Mouse (Mus musculus) lung, embryonic 15.5 days (tissue): ENCODE data around the gene Hsd17b3. TPM values are rescaled to one million over a fixed set of nuclear protein-coding genes. Genes with fewer than 3 reads are reported as not detected.

Source experiments
- ATAC-seq: fragments of 200-750 bp; cut with Nextera tagmentation; 2 replicates; pipeline ENCODE4 v1.8.0; 2017; ENCODE audit warnings: moderate number of reproducible peaks, borderline replicate concordance; ENCODE audit not compliant: low FRiP score, low TSS enrichment; ENCODE audit errors: extremely low read depth
- H3K27ac ChIP-seq: fragments of 300-500 bp; sonication (generic); 2 replicates; pipeline ENCODE4 v1.5.1; 2015; ENCODE audit warnings: moderate library complexity, mild to moderate bottlenecking, inconsistent platforms
- H3K27me3 ChIP-seq: fragments of 300-500 bp; sonication (generic); 2 replicates; pipeline ENCODE4 v1.6.1; 2015; ENCODE audit warnings: inconsistent platforms
- H3K36me3 ChIP-seq: fragments of 300-500 bp; sonication (generic); 2 replicates; pipeline ENCODE4 v1.6.1; 2015; ENCODE audit warnings: inconsistent platforms
- H3K4me1 ChIP-seq: fragments of 300-500 bp; sonication (generic); 2 replicates; pipeline ENCODE4 v1.6.1; 2015; ENCODE audit warnings: inconsistent platforms
- H3K4me2 ChIP-seq: fragments of 300-500 bp; sonication (generic); 2 replicates; pipeline ENCODE4 v1.6.1; 2015; ENCODE audit warnings: inconsistent platforms, mild to moderate bottlenecking, moderate library complexity
- H3K4me3 ChIP-seq: fragments of 300-500 bp; sonication (generic); 2 replicates; pipeline ENCODE4 v1.5.1; 2015; ENCODE audit warnings: mild to moderate bottlenecking, inconsistent platforms
- H3K9ac ChIP-seq: fragments of 300-500 bp; sonication (generic); 2 replicates; pipeline ENCODE4 v1.6.1; 2015; ENCODE audit warnings: inconsistent platforms
- H3K9me3 ChIP-seq: fragments of 300-500 bp; sonication (generic); 2 replicates; pipeline ENCODE4 v1.6.1; 2016; ENCODE audit warnings: inconsistent platforms
- WGBS: fragments of 180-500 bp; shearing (Covaris S2); methylation state at CpG from one replicate; pipeline ENCODE4 v1.1.7; 2015; 5-methylcytosine and 5-hydroxymethylcytosine counted together
- polyA plus RNA-seq: library from polyadenylated mRNA; unstranded; fragments of >200 nt; fragmentation: Nextera tagmentation; extraction: Ambion mirVana; gene quantifications from 2 replicates; pipeline ENCODE4 v1.2.1, GENCODE M21; 2015

Gene Hsd17b3
- polyA plus RNA-seq, 1 experiment from 2014 or later, result not detected

- Histone ChIP-seq H3K9me3 (no peaks in the 10 kb centered on the region), H3K4me2 (no peak overlapping the region), H3K27ac (no peak overlapping the region), H3K9ac (no peak overlapping the region), H3K4me1 (peaks cover 13% of the 10 kb centered on the region; the same call in 1 of the 2 replicates), H3K36me3 (no peaks in the 10 kb centered on the region), H3K4me3 (no peak overlapping the region), H3K27me3 (no peaks in the 10 kb centered on the region)
- 50% methylated on average over 3 of the region's 3 CpGs for WGBS
- no peak for ATAC-seq
These were observed 18.1 kb upstream of the Hsd17b3 start for GRCm38 (mm10) chr13:64107105-64107504.

- Histone ChIP-seq H3K4me2 (no peak overlapping the region), H3K27me3 (no peaks in the 10 kb centered on the region), H3K9me3 (no peaks in the 10 kb centered on the region), H3K4me1 (peaks cover 13% of the 10 kb centered on the region; the same call in 1 of the 2 replicates), H3K27ac (no peak overlapping the region), H3K9ac (no peak overlapping the region), H3K36me3 (no peaks in the 10 kb centered on the region), H3K4me3 (no peak overlapping the region)
- WGBS, result 72% methylated on average over 3 of the region's 3 CpGs
- ATAC-seq, result no peak
These were observed 16.7 kb upstream of the Hsd17b3 start for GRCm38 (mm10) chr13:64105690-64106089.

GRCm38 (mm10) chr13:64100186-64100585 is 11.2 kb upstream of the Hsd17b3 start:
- no peak overlapping the region for H3K9ac ChIP-seq
- no peaks in the 10 kb centered on the region for H3K4me1 ChIP-seq
- H3K4me3 ChIP-seq, result no peak overlapping the region
- H3K36me3 ChIP-seq, result no peaks in the 10 kb centered on the region
- no peak overlapping the region for H3K27ac ChIP-seq
- H3K9me3 ChIP-seq, result no peaks in the 10 kb centered on the region
- ATAC-seq, result no peak
- no peak overlapping the region for H3K4me2 ChIP-seq
- 67% methylated on average over 3 of the region's 3 CpGs for WGBS
- no peaks in the 10 kb centered on the region for H3K27me3 ChIP-seq

- no peak for ATAC-seq
- Histone ChIP-seq H3K9me3 (no peaks in the 10 kb centered on the region), H3K36me3 (no peaks in the 10 kb centered on the region), H3K27ac (no peak overlapping the region), H3K27me3 (no peaks in the 10 kb centered on the region), H3K9ac (no peak overlapping the region), H3K4me1 (no peaks in the 10 kb centered on the region), H3K4me3 (no peak overlapping the region), H3K4me2 (no peak overlapping the region)
- WGBS, result 78% methylated on average over 9 of the region's 9 CpGs
These were observed 10.0 kb upstream of the Hsd17b3 start for GRCm38 (mm10) chr13:64098992-64099391.

GRCm38 (mm10) chr13:64093341-64093740 is 4.3 kb upstream of the Hsd17b3 start:
- no peak overlapping the region for H3K4me2 ChIP-seq
- WGBS, result 0% methylated on average over 1 of the region's 1 CpGs
- no peak overlapping the region for H3K9ac ChIP-seq
- no peaks in the 10 kb centered on the region for H3K9me3 ChIP-seq
- H3K36me3 ChIP-seq, result no peaks in the 10 kb centered on the region
- ATAC-seq, result no peak
- no peak overlapping the region for H3K27ac ChIP-seq
- H3K4me3 ChIP-seq, result no peak overlapping the region
- no peaks in the 10 kb centered on the region for H3K27me3 ChIP-seq
- peaks cover 12% of the 10 kb centered on the region for H3K4me1 ChIP-seq

GRCm38 (mm10) chr13:64092752-64093151 is 3.7 kb upstream of the Hsd17b3 start:
- Histone ChIP-seq H3K4me3 (no peak overlapping the region), H3K9me3 (no peaks in the 10 kb centered on the region), H3K36me3 (no peaks in the 10 kb centered on the region), H3K4me2 (no peak overlapping the region), H3K9ac (no peak overlapping the region), H3K27me3 (no peaks in the 10 kb centered on the region), H3K4me1 (peaks cover 12% of the 10 kb centered on the region), H3K27ac (no peak overlapping the region)
- WGBS, result 47% methylated on average over 6 of the region's 6 CpGs
- no peak; the same call in 1 of the 2 replicates for ATAC-seq

GRCm38 (mm10) chr13:64092141-64092540 is 3.1 kb upstream of the Hsd17b3 start:
- 74% methylated on average over 3 of the region's 3 CpGs for WGBS
- peaks cover 12% of the 10 kb centered on the region for H3K4me1 ChIP-seq
- H3K27ac ChIP-seq, result no peak overlapping the region
- H3K9ac ChIP-seq, result no peak overlapping the region
- H3K36me3 ChIP-seq, result no peaks in the 10 kb centered on the region
- ATAC-seq, result no peak
- no peaks in the 10 kb centered on the region for H3K9me3 ChIP-seq
- no peaks in the 10 kb centered on the region for H3K27me3 ChIP-seq
- H3K4me3 ChIP-seq, result no peak overlapping the region
- H3K4me2 ChIP-seq, result no peak overlapping the region

- Histone ChIP-seq H3K4me1 (peaks cover 12% of the 10 kb centered on the region), H3K4me2 (no peak overlapping the region), H3K9ac (no peak overlapping the region), H3K36me3 (no peaks in the 10 kb centered on the region), H3K27me3 (no peaks in the 10 kb centered on the region), H3K9me3 (no peaks in the 10 kb centered on the region), H3K4me3 (no peak overlapping the region), H3K27ac (no peak overlapping the region)
- 65% methylated on average over 7 of the region's 7 CpGs for WGBS
- ATAC-seq, result no peak
These were observed 2.0 kb upstream of the Hsd17b3 start for GRCm38 (mm10) chr13:64091006-64091405.

- H3K4me3 ChIP-seq, result no peak overlapping the region
- 54% methylated on average over 5 of the region's 5 CpGs for WGBS
- no peak overlapping the region for H3K4me2 ChIP-seq
- no peaks in the 10 kb centered on the region for H3K36me3 ChIP-seq
- no peaks in the 10 kb centered on the region for H3K9me3 ChIP-seq
- no peak overlapping the region for H3K27ac ChIP-seq
- no peak overlapping the region for H3K9ac ChIP-seq
- H3K27me3 ChIP-seq, result no peaks in the 10 kb centered on the region
- peak; percentile 57 for ATAC-seq
- H3K4me1 ChIP-seq, result peaks cover 12% of the 10 kb centered on the region
These were observed 1.2 kb upstream of the Hsd17b3 start for GRCm38 (mm10) chr13:64090278-64090677.

- H3K36me3 ChIP-seq, result no peaks in the 10 kb centered on the region
- no peak overlapping the region for H3K4me3 ChIP-seq
- peak overlapping the region; percentile 5; the same call in 1 of the 2 replicates for H3K27ac ChIP-seq
- WGBS, result 51% methylated on average over 7 of the region's 7 CpGs
- H3K4me2 ChIP-seq, result no peak overlapping the region
- peaks cover 6% of the 10 kb centered on the region for H3K4me1 ChIP-seq
- no peaks in the 10 kb centered on the region for H3K9me3 ChIP-seq
- H3K9ac ChIP-seq, result no peak overlapping the region
- H3K27me3 ChIP-seq, result no peaks in the 10 kb centered on the region
- no peak for ATAC-seq
These were observed 973 bp downstream of the Hsd17b3 start for GRCm38 (mm10) chr13:64088057-64088456.

GRCm38 (mm10) chr13:64086036-64086435 is 3.0 kb downstream of the Hsd17b3 start:
- Histone ChIP-seq H3K9ac (no peak overlapping the region), H3K9me3 (no peaks in the 10 kb centered on the region), H3K27ac (no peak overlapping the region), H3K4me1 (peaks cover 10% of the 10 kb centered on the region), H3K4me3 (no peak overlapping the region), H3K36me3 (no peaks in the 10 kb centered on the region), H3K4me2 (no peak overlapping the region), H3K27me3 (no peaks in the 10 kb centered on the region)
- 87% methylated on average over 5 of the region's 5 CpGs for WGBS
- ATAC-seq, result no peak

- Histone ChIP-seq H3K27ac (peak overlapping the region; percentile 93; the same call in 1 of the 2 replicates), H3K4me3 (no peak overlapping the region), H3K9ac (no peak overlapping the region), H3K4me1 (peaks cover 11% of the 10 kb centered on the region), H3K27me3 (no peaks in the 10 kb centered on the region), H3K9me3 (no peaks in the 10 kb centered on the region), H3K4me2 (no peak overlapping the region), H3K36me3 (no peaks in the 10 kb centered on the region)
- no peak for ATAC-seq
- WGBS, result 72% methylated on average over 3 of the region's 3 CpGs
These were observed 5.7 kb downstream of the Hsd17b3 start for GRCm38 (mm10) chr13:64083331-64083730.
